Mouse (Mus musculus): Measurements from ENCODE around the gene Fxyd6.

DNA sequence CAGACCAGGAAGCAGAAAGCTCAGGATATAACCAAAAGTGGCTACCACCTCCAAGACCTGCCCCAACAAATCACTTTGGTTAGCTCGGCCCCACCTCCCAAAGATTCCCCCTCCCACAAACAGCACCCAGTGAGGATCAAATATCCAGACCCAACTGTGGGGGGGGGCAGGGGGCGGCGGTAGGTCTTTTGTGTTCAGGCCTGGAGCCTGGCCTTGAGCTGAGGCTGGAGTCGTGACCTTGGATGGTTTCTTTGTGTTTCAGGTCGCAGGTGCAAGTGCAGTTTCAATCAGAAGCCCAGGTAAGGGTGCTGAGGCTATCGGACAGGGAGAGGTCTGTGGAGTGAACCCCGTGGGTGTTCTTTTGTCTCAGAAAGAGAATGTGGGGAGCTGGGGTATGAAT lies 21.3 kb downstream of the Fxyd6 start:
- TF ChIP-seq CTCF (IDR thresholded peaks at IDR 0.05; ENCODE audit: extremely low read depth, insufficient read length, insufficient replicate concordance, low read depth, low read length) (no peak), POLR2A (IDR thresholded peaks at IDR 0.05; ENCODE audit: low read depth, low read length) (no peak)

All from small intestine, adult 2 months (tissue).